Mouse (Mus musculus): Measurements from ENCODE around the gene Kri1.

GRCm38 (mm10) chr9:21332161-21333061 lies 44.6 kb upstream of the Kri1 start:
- TF ChIP-seq MAFK (IDR thresholded peaks at IDR 0.05; ENCODE audit: insufficient read depth, low read depth, low read length) (no peak), ZNF384 (IDR thresholded peaks at IDR 0.05; ENCODE audit: low read depth, low read length) (no peak), CHD2 (IDR thresholded peaks at IDR 0.05; ENCODE audit: low read depth, low read length) (no peak), HCFC1 (IDR thresholded peaks at IDR 0.05; ENCODE audit: borderline replicate concordance, insufficient read depth, low read length) (no peak), ZC3H11A (IDR thresholded peaks at IDR 0.05; ENCODE audit: borderline replicate concordance, low read depth, low read length) (no peak)
